Mouse (Mus musculus) brain, embryonic 18.5 days (tissue): ENCODE measurements around the gene Btbd11.
A peak's percentile ranks its signal among the peaks of the same experiment; 100 is the strongest.
"Not testable (repeated sequence)": the region's sequence is repeated elsewhere in the genome, so short reads cannot be mapped to it uniquely, and the experiment has no call there.

Source experiments
- DNase-seq: peaks from one replicate; pipeline ENCODE4 v3.0.0-alpha.2; 2012; ENCODE audit warnings: low read depth, low spot score

Btbd11 gene

GRCm38 (mm10) chr10:85651706-85652105 is 265.1 kb downstream of the Btbd11 start:
- no peak for DNase-seq

- no peak for DNase-seq
These were observed 269.3 kb downstream of the Btbd11 start for GRCm38 (mm10) chr10:85655881-85656280.

- no peak for DNase-seq
These were observed 271.3 kb downstream of the Btbd11 start for GRCm38 (mm10) chr10:85657886-85658285.

GRCm38 (mm10) chr10:85673512-85673921 is 286.9 kb downstream of the Btbd11 start:
- peak; percentile 80 for DNase-seq

GRCm38 (mm10) chr10:85678635-85679034 is 292.0 kb downstream of the Btbd11 start:
- DNase-seq: no peak

DNA sequence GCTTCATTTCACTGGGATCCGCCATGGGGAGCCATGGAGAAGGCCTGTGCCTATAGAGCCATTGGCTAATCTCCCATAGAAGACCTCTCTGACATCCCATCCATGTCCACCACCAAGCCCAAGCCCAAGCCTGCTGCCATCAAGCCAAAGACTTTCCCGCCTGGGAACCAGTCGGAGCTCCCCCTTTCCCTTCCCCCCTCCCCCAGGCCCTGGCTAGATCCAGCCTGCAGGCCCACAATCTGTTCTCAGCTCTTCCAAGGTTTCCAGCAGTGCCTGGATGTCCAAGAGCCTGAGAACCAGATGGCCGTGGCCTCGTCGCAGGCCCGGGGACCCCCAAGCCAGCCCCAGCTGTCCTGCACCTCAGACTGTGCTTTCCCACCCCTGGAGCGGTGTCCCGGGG is 295.8 kb downstream of the Btbd11 start:
- DNase-seq: no peak

DNA sequence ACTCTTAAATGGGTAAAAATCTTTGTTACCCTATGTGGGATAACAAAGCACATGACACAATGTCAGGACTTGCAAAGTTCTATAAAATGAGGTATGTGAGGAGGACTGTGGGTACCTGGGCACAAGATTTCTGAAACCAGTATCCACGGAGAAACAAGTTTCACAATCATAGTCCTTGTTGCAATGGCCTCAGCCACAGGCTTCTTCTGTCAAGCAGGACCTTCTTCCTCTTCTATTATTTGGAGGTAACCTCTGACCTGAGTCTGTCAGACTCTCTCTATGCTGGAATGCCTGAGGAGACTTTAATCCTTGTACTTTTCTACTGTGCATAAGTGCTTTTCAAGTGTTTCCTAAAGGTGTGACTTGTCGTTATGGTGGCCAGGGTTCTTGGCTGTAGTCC is 307.8 kb downstream of the Btbd11 start:
- DNase-seq: not testable (repeated sequence)

GRCm38 (mm10) chr10:85699721-85700120 is 313.1 kb downstream of the Btbd11 start:
- no peak for DNase-seq

DNA sequence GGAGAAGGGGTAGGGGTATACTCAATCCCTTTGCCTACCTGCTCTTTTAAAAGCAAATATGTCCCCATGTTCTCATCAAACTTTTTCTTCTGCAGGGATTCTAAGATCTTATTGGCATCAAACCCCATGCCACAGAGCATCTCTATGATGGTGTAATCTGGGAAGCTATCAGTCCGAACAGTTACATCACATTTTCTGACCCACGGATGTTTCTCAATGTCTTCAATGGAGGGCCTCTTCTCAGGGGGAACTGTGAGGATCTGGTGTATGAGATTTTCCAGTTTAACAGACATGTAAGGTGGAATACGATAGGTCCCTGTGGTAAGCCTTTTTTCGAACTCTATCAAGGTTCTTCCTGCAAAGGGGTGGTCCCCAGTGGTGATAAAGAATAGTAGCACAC is 323.2 kb downstream of the Btbd11 start:
- DNase-seq: not testable (repeated sequence)
